ENCODE assay signal across 10 mouse cellular contexts in the genomic region with DNA sequence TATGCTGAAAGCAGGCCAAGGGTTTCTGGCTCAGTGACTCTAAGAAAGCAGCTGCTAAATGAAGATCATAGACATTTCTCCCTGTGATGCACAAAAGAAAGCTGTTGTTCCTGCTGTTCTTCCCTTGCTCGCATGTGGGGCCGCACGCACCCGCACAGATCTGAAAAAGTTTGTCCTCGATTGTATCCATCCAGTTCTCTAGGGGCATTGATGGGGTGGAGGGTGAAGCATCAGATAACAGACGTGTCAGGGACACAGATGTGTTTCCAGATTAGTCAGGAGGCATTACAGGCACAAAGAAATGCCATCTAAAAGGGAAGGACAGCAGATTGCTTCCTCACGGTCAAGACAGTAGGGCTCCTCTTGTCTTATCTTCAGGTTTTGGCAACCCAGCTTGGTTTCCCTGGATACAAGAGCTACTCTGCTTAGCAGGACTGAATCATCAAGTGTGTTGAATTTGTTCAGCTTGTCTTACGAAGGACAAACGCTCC.
DNase-seq lines count a peak whose midpoint lies in the region; ATAC-seq and TF ChIP-seq lines count a peak whose summit lies in the region.
"Had no signal": no experiment of that assay in that cellular context is flagged by ENCODE, and none has a peak within 500 bp of the region (broad histone marks: within the 10 kb centered on the region; RNA-seq: fewer than 3 reads in every experiment).

No protein-coding gene starts in this region.

- no peaks in the 10 kb centered on the region for H3K27me3 ChIP-seq in intestine, embryonic 15.5 days (replicated peaks)
- H3K27me3 ChIP-seq: liver, embryonic 15.5 days had no signal

- H3K4me1 ChIP-seq in intestine, embryonic 15.5 days (replicated peaks), result no peaks in the 10 kb centered on the region
- H3K4me1 ChIP-seq: liver, embryonic 15.5 days had no signal

- 84% methylated on average over 9 of the region's 9 CpGs for WGBS in intestine, embryonic 15.5 days

- no peak for TF ChIP-seq POLR2A in brain, embryonic 14.5 days (IDR thresholded peaks at IDR 0.05; ENCODE audit: borderline replicate concordance, extremely low read depth, insufficient read depth, insufficient read length, poor library complexity, severe bottlenecking)

- H3K36me3 ChIP-seq in intestine, embryonic 15.5 days, result no peaks in the 10 kb centered on the region
- H3K36me3 ChIP-seq: liver, embryonic 15.5 days had no signal

- no peaks in the 10 kb centered on the region for H3K9me3 ChIP-seq in intestine, embryonic 15.5 days
- H3K9me3 ChIP-seq: liver, embryonic 15.5 days had no signal

- no peak overlapping the region for H3K4me3 ChIP-seq in intestine, embryonic 15.5 days (replicated peaks)
- H3K4me3 ChIP-seq: liver, embryonic 15.5 days had no signal

- TF ChIP-seq CTCF in brain, embryonic 14.5 days (IDR thresholded peaks at IDR 0.05; ENCODE audit: borderline replicate concordance, extremely low read depth, insufficient read depth, insufficient read length), result no peak

- no peak overlapping the region for H3K9ac ChIP-seq in intestine, embryonic 15.5 days
- H3K9ac ChIP-seq: liver, embryonic 15.5 days had no signal

- peak; percentile 5 to 27 for DNase-seq in heart, postnatal 10 days
- no peak for DNase-seq in heart, postnatal 36 days
- peak; percentile 20 for DNase-seq in Muller cell, postnatal 12 days (ENCODE audit: inconsistent ontology term)
- DNase-seq in brain, embryonic 14.5 days (ENCODE audit: low read depth), result peak; percentile 45
- peak; percentile 3 to 57 for DNase-seq in left cerebral cortex, adult 8-10 months (ENCODE audit: low spot score in 2 of 2)
- no peak for DNase-seq in gastrocnemius, postnatal 14 days
- DNase-seq in lung, postnatal 25 days (ENCODE audit: low spot score), result no peak
- DNase-seq: kidney, postnatal 25 days had no signal

- no peak for ATAC-seq in intestine, embryonic 15.5 days

- no peak overlapping the region for H3K4me2 ChIP-seq in intestine, embryonic 15.5 days (replicated peaks)
- H3K4me2 ChIP-seq: liver, embryonic 15.5 days had no signal

- no peak overlapping the region for H3K27ac ChIP-seq in intestine, embryonic 15.5 days
- H3K27ac ChIP-seq: liver, embryonic 15.5 days had no signal

- intact Hi-C loops in heart, postnatal 10 days (cut with DNase I), result no loop called here
- intact Hi-C loops in heart, postnatal 36 days (cut with DNase I), result no loop called here
- intact Hi-C loops in gastrocnemius, postnatal 14 days (cut with DNase I; ENCODE audit: low total_unique reads), result no loop called here

Comparison
In these comparisons a context has a peak if more than half of its experiments do, and no peak if none do; other contexts are left out.
1. DNase-seq: peak in heart, postnatal 10 days (2 of 2), Muller cell, postnatal 12 days (single experiment), brain, embryonic 14.5 days (single experiment) and left cerebral cortex, adult 8-10 months (2 of 2); none in heart, postnatal 36 days (0 of 2), gastrocnemius, postnatal 14 days (single experiment) and lung, postnatal 25 days (single experiment).